Mouse (Mus musculus) spleen, adult 2 months (tissue): ENCODE measurements around the gene Homer3.

Experiments used
- CTCF ChIP-seq: fragments of 200-500 bp; IDR thresholded peaks from 2 replicates; pipeline ENCODE4 v1.5.1; 2011; ENCODE audit warnings: mild to moderate bottlenecking, inconsistent platforms; ENCODE audit not compliant: insufficient read depth, insufficient read length, insufficient replicate concordance; ENCODE audit errors: extremely low read depth
- POLR2A ChIP-seq: fragments of 200-500 bp; IDR thresholded peaks from 2 replicates; pipeline ENCODE4 v1.6.1; 2011; ENCODE audit warnings: low read depth, low read length, inconsistent platforms

DNA sequence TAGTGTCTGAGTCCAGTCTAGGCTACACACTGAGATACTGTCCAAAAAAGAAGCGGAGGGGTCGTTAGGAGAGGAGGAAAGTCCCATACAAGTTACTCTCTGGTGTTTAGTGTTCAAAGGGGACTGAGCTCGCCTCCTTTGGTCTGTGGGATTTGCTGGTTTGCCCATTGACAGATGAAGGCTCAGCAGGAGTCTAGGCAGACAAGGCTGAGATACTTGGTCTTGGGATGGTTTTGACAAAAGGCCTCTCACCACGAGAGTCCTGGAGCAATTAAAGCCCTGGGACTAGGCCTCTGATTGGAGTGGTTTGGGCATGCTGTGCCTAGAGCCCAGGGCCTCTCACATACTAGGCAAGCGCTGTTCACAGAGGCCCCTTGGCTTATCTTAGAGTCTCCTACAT lies 14.3 kb upstream of the Homer3 start:
- TF ChIP-seq POLR2A, result no peak
- no peak for TF ChIP-seq CTCF
